Mouse (Mus musculus) limb, embryonic 10.5 days (tissue): ENCODE measurements around the gene Lrrc75b. TPM values are rescaled to one million over a fixed set of nuclear protein-coding genes. Genes with fewer than 3 reads are reported as not detected.
"Not testable (repeated sequence)": the region's sequence is repeated elsewhere in the genome, so short reads cannot be mapped to it uniquely, and the experiment has no call there.

ENCODE experiments used
- DNase-seq: peaks from one replicate; pipeline ENCODE4 v3.0.0-alpha.2; 2017; ENCODE audit warnings: low spot score
- H3K27ac ChIP-seq: fragments of 300-500 bp; sonication (generic); 2 replicates; pipeline ENCODE4 v1.5.1; 2016; ENCODE audit warnings: mild to moderate bottlenecking
- H3K27me3 ChIP-seq: fragments of 300-500 bp; sonication (generic); 2 replicates; pipeline ENCODE4 v1.6.1; 2016; ENCODE audit warnings: low read depth, mild to moderate bottlenecking; ENCODE audit not compliant: poor library complexity, severe bottlenecking
- H3K36me3 ChIP-seq: fragments of 300-500 bp; sonication (generic); 2 replicates; pipeline ENCODE4 v1.6.1; 2016; ENCODE audit warnings: mild to moderate bottlenecking, moderate library complexity
- H3K4me1 ChIP-seq: fragments of 300-500 bp; sonication (generic); 2 replicates; pipeline ENCODE4 v1.6.1; 2016
- H3K4me3 ChIP-seq: fragments of 300-500 bp; sonication (generic); 2 replicates; pipeline ENCODE4 v1.5.1; 2016; ENCODE audit warnings: mild to moderate bottlenecking, moderate library complexity
- H3K9me3 ChIP-seq: fragments of 300-500 bp; sonication (generic); replicated peaks from 2 replicates; pipeline ENCODE4 v1.6.1; 2016; ENCODE audit warnings: mild to moderate bottlenecking
- WGBS: fragments of 180-500 bp; shearing (Covaris S2); methylation state at CpG from one replicate; pipeline ENCODE4 v1.1.7; 2016; 5-methylcytosine and 5-hydroxymethylcytosine counted together
- polyA plus RNA-seq: library from polyadenylated mRNA; unstranded; fragments of >200 nt; fragmentation: Nextera tagmentation; extraction: Ambion mirVana; gene quantifications from 2 replicates; pipeline ENCODE4 v1.2.1, GENCODE M21; 2016

The Lrrc75b gene
- polyA plus RNA-seq, 1 experiment from 2014 or later: 0.93 TPM

GRCm38 (mm10) chr10:75549886-75550285 is 10.2 kb downstream of the Lrrc75b start:
- Histone ChIP-seq H3K4me1 (peaks cover 22% of the 10 kb centered on the region), H3K4me3 (no peak overlapping the region), H3K27me3 (no peaks in the 10 kb centered on the region), H3K36me3 (no peaks in the 10 kb centered on the region), H3K9me3 (0 out of 2 replicates have a peak, but pooled peaks cover under 1% of the 10 kb centered on the region), H3K27ac (no peak overlapping the region)
- 82% methylated on average over 7 of the region's 7 CpGs for WGBS
- no peak for DNase-seq

GRCm38 (mm10) chr10:75548486-75548885 is 11.6 kb downstream of the Lrrc75b start:
- H3K4me3 ChIP-seq: no peak overlapping the region
- no peak for DNase-seq
- 68% methylated on average over 14 of the region's 14 CpGs for WGBS

GRCm38 (mm10) chr10:75547901-75548300 is 12.2 kb downstream of the Lrrc75b start:
- no peaks in the 10 kb centered on the region for H3K36me3 ChIP-seq
- no peak overlapping the region for H3K27ac ChIP-seq
- H3K9me3 ChIP-seq: 0 out of 2 replicates have a peak, but pooled peaks cover 2% of the 10 kb centered on the region
- H3K4me1 ChIP-seq: peaks cover 19% of the 10 kb centered on the region
- H3K27me3 ChIP-seq: no peaks in the 10 kb centered on the region
- H3K4me3 ChIP-seq: no peak overlapping the region
- 61% methylated on average over 7 of the region's 7 CpGs for WGBS
- DNase-seq: no peak

More at GRCm38 (mm10) chr10:75548486-75548885, 11.6 kb downstream of the Lrrc75b start:
- no peaks in the 10 kb centered on the region for H3K27me3 ChIP-seq
- peak overlapping the region; percentile 19; the same call in 1 of the 2 replicates for H3K27ac ChIP-seq
- 0 out of 2 replicates have a peak, but pooled peaks cover 2% of the 10 kb centered on the region for H3K9me3 ChIP-seq
- peaks cover 22% of the 10 kb centered on the region for H3K4me1 ChIP-seq
- no peaks in the 10 kb centered on the region for H3K36me3 ChIP-seq

DNA sequence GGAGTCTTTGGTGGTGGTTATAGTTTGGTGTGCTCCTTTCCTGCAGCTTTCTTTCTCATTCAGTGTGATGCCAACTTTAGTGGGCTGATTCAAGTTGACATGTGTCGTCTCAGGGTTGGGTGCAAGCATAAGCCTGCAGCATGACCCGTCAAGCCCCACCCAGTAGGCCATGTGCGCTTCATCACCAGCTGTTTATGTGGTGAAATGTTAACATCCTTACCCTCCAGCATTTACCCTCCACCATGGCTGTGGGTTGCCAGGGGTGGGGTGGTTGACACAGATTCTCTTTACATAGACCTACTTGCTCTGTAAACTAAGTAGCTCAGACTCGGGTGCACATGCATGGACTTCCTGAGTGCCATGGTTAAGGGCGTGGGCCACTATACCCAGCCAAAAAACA is 24.0 kb downstream of the Lrrc75b start:
- no peak overlapping the region for H3K4me3 ChIP-seq
- 95% methylated on average over 5 of the region's 5 CpGs for WGBS
- no peak for DNase-seq
- H3K4me1 ChIP-seq: no peaks in the 10 kb centered on the region
- H3K9me3 ChIP-seq: no peaks in the 10 kb centered on the region
- peaks cover 57% of the 10 kb centered on the region for H3K36me3 ChIP-seq
- H3K27ac ChIP-seq: no peak overlapping the region
- no peaks in the 10 kb centered on the region for H3K27me3 ChIP-seq

DNA sequence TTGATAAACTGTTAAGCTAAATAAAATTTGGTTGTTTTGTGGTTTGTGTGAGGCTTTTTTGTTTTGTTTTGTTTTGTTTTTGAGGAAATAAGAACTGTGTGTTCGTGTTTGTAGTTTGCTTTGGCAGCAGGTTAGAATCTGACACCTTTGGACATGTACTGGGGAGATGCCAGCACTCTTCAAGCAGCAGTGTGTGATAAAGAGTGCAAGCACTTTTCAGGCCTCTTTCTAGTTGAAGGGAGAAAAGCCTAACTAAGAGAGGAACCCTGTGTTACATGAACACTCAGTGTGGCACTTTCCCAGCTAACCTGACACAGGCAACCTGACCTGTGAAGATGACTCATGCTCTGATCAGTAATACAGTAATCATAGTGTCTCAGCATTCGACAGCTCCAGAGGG is 24.7 kb downstream of the Lrrc75b start:
- no peaks in the 10 kb centered on the region for H3K4me1 ChIP-seq
- DNase-seq: no peak
- H3K27ac ChIP-seq: no peak overlapping the region
- H3K9me3 ChIP-seq: no peaks in the 10 kb centered on the region
- 95% methylated on average over 2 of the region's 2 CpGs for WGBS
- no peak overlapping the region for H3K4me3 ChIP-seq
- no peaks in the 10 kb centered on the region for H3K27me3 ChIP-seq
- peaks cover 63% of the 10 kb centered on the region for H3K36me3 ChIP-seq

GRCm38 (mm10) chr10:75534934-75535333 is 25.2 kb downstream of the Lrrc75b start:
- DNase-seq: no peak
- H3K36me3 ChIP-seq: peaks cover 68% of the 10 kb centered on the region
- no peaks in the 10 kb centered on the region for H3K27me3 ChIP-seq
- H3K27ac ChIP-seq: no peak overlapping the region
- H3K4me1 ChIP-seq: no peaks in the 10 kb centered on the region
- WGBS: 90% methylated on average over 8 of the region's 8 CpGs
- H3K4me3 ChIP-seq: no peak overlapping the region
- H3K9me3 ChIP-seq: no peaks in the 10 kb centered on the region

DNA sequence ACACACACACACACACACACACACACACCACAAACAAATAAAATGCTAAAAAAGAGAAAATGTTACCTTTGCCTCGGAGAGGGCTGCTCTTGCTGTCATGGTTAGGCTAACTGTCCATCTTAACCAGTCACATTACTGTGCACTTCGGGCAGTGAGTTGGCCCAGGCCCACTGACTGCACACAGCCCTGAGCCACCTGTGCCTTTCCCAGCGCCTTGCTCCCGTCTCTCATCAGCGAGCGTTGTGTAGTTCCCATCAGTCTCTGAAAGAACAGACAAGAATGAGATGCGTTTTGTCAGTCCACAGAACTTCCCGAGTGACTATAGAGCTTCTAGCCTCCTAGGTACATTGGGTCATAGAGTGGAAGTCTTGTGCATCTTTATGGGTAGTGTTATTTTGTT is 25.9 kb downstream of the Lrrc75b start:
- H3K36me3 ChIP-seq: peaks cover 73% of the 10 kb centered on the region

DNA sequence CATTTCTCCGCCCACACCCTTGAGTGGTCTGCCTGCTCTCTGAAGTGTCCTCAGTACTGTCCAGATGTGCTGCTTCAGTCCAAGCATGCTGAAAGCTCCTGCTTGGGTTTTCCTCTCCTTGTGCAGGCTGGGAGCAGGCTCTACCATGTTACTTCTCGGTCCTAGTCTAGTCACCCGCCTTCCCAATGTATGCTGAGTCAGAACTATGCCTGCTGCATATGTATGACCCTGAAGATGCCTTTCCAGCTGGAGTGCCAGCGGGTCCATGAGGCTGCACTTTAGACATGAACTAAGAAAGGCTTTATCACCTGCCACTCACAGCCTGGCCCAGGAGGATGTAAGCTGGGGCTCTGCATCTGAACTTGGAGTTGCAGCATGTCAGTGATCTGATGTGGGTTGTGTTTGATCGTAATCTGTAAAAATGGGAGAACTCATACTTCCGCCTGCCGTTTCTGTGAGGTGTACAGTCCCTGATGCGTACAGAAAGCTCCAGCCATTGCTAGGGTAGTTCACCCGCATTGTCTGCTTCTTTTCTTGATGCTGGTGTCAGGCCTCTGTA is 28.5 kb downstream of the Lrrc75b start:
- Histone ChIP-seq H3K4me3 (no peak overlapping the region), H3K9me3 (no peaks in the 10 kb centered on the region), H3K27me3 (no peaks in the 10 kb centered on the region), H3K27ac (no peak overlapping the region), H3K36me3 (peaks cover 94% of the 10 kb centered on the region), H3K4me1 (no peaks in the 10 kb centered on the region)
- DNase-seq: no peak
- 96% methylated on average over 9 of the region's 9 CpGs for WGBS

More for the DNA sequence above, 25.9 kb downstream of the Lrrc75b start:
- no peak overlapping the region for H3K4me3 ChIP-seq
- no peaks in the 10 kb centered on the region for H3K4me1 ChIP-seq
- WGBS: 95% methylated on average over 8 of the region's 8 CpGs
- no peak overlapping the region for H3K27ac ChIP-seq
- H3K27me3 ChIP-seq: no peaks in the 10 kb centered on the region
- DNase-seq: no peak
- H3K9me3 ChIP-seq: no peaks in the 10 kb centered on the region

- H3K9me3 ChIP-seq: no peaks in the 10 kb centered on the region
- no peak overlapping the region for H3K27ac ChIP-seq
- DNase-seq: no peak
- no peaks in the 10 kb centered on the region for H3K4me1 ChIP-seq
- H3K27me3 ChIP-seq: no peaks in the 10 kb centered on the region
- peaks cover 94% of the 10 kb centered on the region for H3K36me3 ChIP-seq
- 91% methylated on average over 2 of the region's 2 CpGs for WGBS
- no peak overlapping the region for H3K4me3 ChIP-seq
These were observed 29.8 kb downstream of the Lrrc75b start for GRCm38 (mm10) chr10:75530322-75530721.

DNA sequence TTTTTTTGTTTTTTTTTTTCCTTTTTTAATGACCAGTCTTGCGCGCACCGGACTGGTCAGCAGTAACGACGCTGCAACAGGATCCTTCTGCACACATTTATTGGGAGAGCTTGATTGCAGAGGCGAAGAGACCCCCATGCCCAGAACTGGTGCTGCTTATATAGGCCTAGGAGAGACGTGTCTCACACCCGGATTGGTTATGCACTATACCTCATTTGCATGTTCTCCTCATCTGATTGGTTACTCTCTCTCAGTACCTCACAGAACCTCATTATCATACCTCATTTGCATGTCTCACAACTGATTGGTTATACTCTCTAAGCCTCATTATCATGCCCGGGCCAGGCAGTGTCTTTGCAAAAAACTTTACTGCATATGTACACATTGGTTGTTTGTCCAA is 34.7 kb downstream of the Lrrc75b start:
- Histone ChIP-seq H3K4me1 (peaks cover 13% of the 10 kb centered on the region), H3K36me3 (peaks cover 93% of the 10 kb centered on the region)
- not testable (repeated sequence) for H3K9me3 ChIP-seq, H3K4me3 ChIP-seq, H3K27ac ChIP-seq, DNase-seq, H3K27me3 ChIP-seq
- 95% methylated on average over 9 of the region's 9 CpGs for WGBS

DNA sequence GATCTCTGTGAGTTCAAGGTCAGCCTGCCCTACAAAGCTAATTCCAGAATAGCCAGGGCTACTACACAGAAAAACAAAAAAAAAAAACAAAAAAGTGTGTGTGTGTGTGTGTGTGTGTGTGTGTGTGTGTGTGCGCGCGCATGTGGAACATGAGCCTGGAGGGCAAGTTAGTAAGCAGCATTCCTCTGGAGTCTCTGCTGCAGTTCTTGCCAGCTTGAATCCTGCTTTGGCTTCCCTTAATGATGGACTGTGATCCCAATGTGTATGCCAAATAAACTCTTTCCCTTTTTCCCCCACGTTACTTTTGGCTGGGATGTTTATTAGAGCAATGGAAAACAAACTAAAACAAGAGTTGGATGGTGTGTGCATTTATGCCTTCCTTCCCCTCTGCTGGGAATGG is 38.5 kb downstream of the Lrrc75b start:
- H3K27ac ChIP-seq: no peak overlapping the region
- DNase-seq: no peak
- H3K4me1 ChIP-seq: peaks cover 23% of the 10 kb centered on the region
- peaks cover 74% of the 10 kb centered on the region for H3K36me3 ChIP-seq
- WGBS: 85% methylated on average over 4 of the region's 4 CpGs
- H3K27me3 ChIP-seq: no peaks in the 10 kb centered on the region
- no peaks in the 10 kb centered on the region for H3K9me3 ChIP-seq
- H3K4me3 ChIP-seq: no peak overlapping the region

DNA sequence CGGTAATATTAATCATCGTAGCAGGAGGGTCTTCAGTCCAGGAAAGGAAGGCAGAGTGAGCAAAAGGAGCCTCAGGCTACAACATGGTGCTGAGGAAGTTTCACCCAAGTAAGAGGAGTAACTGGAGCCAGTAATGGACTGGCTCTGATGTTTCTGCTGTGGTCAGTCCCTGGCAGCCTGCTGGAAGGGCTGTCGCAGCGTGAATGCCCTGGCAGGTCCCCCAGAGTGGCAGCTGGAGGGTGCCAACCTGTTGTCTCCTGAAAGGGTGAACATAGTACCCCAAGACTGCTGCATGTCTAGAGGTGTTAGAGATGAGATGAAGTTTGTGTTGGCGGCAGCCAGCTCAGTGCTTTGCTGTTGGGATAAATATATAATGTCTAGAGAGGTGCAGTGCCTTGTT is 39.5 kb downstream of the Lrrc75b start:
- DNase-seq: no peak
- WGBS: 99% methylated on average over 5 of the region's 5 CpGs
- Histone ChIP-seq H3K27ac (no peak overlapping the region), H3K9me3 (no peaks in the 10 kb centered on the region), H3K4me1 (peaks cover 34% of the 10 kb centered on the region), H3K4me3 (no peak overlapping the region), H3K27me3 (no peaks in the 10 kb centered on the region), H3K36me3 (peaks cover 64% of the 10 kb centered on the region)

GRCm38 (mm10) chr10:75517758-75518143 is 42.4 kb downstream of the Lrrc75b start, which contains the start of gene Gucd1:
Gucd1 (minus strand) TSS chr10:75517972.
- peak; percentile 98 for DNase-seq
- Histone ChIP-seq H3K4me3 (peak within 1 kb of the TSS; percentile 89), H3K9me3 (no peaks in the 10 kb centered on the region), H3K27me3 (no peaks in the 10 kb centered on the region), H3K4me1 (peaks cover 42% of the 10 kb centered on the region), H3K36me3 (peaks cover 36% of the 10 kb centered on the region), H3K27ac (peak within 1 kb of the TSS; percentile 89)
- WGBS: under 1% methylated on average over 20 of the region's 20 CpGs
